In the genomic region with DNA sequence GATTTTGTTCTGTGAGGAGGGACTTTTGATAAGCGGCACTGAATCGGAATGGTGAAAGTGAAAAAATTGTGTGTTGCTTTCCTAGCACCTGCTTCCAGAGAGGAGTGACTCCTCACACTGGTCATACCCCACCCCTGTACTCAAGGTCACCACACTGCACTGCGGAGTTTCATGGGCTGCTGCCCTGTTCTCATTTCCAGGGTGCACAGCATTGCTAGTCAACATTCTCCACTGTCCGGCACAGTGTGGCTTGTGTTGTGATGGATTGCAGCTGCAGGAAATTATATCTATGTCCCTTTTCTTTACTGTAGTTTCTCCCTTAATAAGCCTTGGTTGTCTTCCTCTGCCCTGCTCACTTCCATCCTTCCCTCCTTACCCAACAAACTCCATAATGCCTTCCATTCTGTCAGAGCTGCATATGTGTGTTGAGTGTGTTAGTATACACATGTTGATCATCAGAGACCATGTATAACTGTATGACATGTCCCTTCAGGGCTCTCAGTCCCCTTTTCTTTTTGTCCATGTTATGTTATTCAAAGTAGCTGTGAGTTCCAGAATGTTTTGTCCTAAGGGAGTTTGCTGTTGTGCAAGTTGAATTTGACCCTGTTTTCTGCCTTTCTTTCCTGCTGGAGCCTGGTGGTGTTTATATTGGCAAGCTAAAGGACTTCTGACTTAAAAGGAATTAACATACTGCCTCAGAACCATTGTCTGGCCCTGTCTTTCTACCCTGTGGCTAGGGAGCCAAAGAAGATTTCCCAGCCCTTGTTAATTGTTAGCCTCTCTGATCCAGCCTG, we compare ENCODE assay signal across 9 mouse cellular contexts. TPM values are rescaled to one million over a fixed set of nuclear protein-coding genes. Genes with fewer than 3 reads are reported as not detected.
DNase-seq lines count a peak whose midpoint lies in the region; ATAC-seq lines count a peak whose summit lies in the region.
"Had no signal": no experiment of that assay in that cellular context is flagged by ENCODE, and none has a peak within 500 bp of the region (broad histone marks: within the 10 kb centered on the region; RNA-seq: fewer than 3 reads in every experiment).

No protein-coding gene starts in this region.

- H3K36me3 ChIP-seq in hindbrain, embryonic 14.5 days (replicated peaks; ENCODE audit: control insufficient read depth, insufficient read depth) = no peaks in the 10 kb centered on the region
- no peaks in the 10 kb centered on the region for H3K36me3 ChIP-seq in lung, embryonic 15.5 days

- no peak overlapping the region for H3K4me3 ChIP-seq in hindbrain, embryonic 14.5 days (replicated peaks; ENCODE audit: low read length)
- H3K4me3 ChIP-seq in lung, embryonic 15.5 days = no peak overlapping the region
- H3K4me3 ChIP-seq: erythroblast, embryonic 14.5 days had no signal

- intact Hi-C loops in left cerebral cortex, postnatal 25 days (cut with DNase I) = no loop called here

- ATAC-seq in hindbrain, embryonic 14.5 days (ENCODE audit: low FRiP score) = no peak
- peak; percentile 83 for ATAC-seq in lung, embryonic 15.5 days (ENCODE audit: borderline replicate concordance, extremely low read depth, low FRiP score, low TSS enrichment)
- no peak for ATAC-seq in activated CD4-positive, CD25-positive, alpha-beta regulatory T cell, adult 4 months

- no peaks in the 10 kb centered on the region for H3K27me3 ChIP-seq in hindbrain, embryonic 14.5 days (ENCODE audit: control insufficient read depth, insufficient read depth, low read length)
- H3K27me3 ChIP-seq in lung, embryonic 15.5 days = no peaks in the 10 kb centered on the region

- H3K9ac ChIP-seq in hindbrain, embryonic 14.5 days = no peak overlapping the region
- H3K9ac ChIP-seq in lung, embryonic 15.5 days = no peak overlapping the region

- H3K9me3 ChIP-seq in hindbrain, embryonic 14.5 days (ENCODE audit: control insufficient read depth, low read length) = no peaks in the 10 kb centered on the region
- H3K9me3 ChIP-seq in lung, embryonic 15.5 days = no peaks in the 10 kb centered on the region

- H3K4me1 ChIP-seq in hindbrain, embryonic 14.5 days (replicated peaks; ENCODE audit: control insufficient read depth, insufficient read depth, low read length) = peaks cover 18% of the 10 kb centered on the region
- peaks cover 54% of the 10 kb centered on the region for H3K4me1 ChIP-seq in lung, embryonic 15.5 days

- H3K4me2 ChIP-seq in hindbrain, embryonic 14.5 days (replicated peaks) = no peak overlapping the region
- H3K4me2 ChIP-seq in lung, embryonic 15.5 days = peak overlapping the region; percentile 14; the same call in 1 of the 2 replicates

- DNase-seq in adrenal gland, adult (ENCODE audit: inconsistent age in 2 of 2, low spot score in 1 of 2) = peak; percentile 57 to 72
- DNase-seq in adrenal gland, postnatal 4 days (ENCODE audit: low spot score in 2 of 2) = no peak
- DNase-seq in adrenal gland, adult 8-10 months = peak; percentile 24
- no peak for DNase-seq in hindbrain, embryonic 14.5 days (ENCODE audit: low spot score)
- DNase-seq in left cerebral cortex, postnatal 25 days (ENCODE audit: low spot score in 2 of 2) = no peak
- no peak for DNase-seq in frontal cortex, postnatal 10 days (ENCODE audit: low spot score in 2 of 2)

- WGBS in hindbrain, embryonic 14.5 days = 73% methylated on average over 4 of the region's 4 CpGs
- WGBS in lung, embryonic 15.5 days = 45% methylated on average over 4 of the region's 4 CpGs

- peak overlapping the region; percentile 67 for H3K27ac ChIP-seq in hindbrain, embryonic 14.5 days
- peak overlapping the region; percentile 89 for H3K27ac ChIP-seq in lung, embryonic 15.5 days

RNA-seq across cellular contexts. Expression of a gene that starts 53.5 kb away (rescaled TPM):
- total RNA-seq in adrenal gland, postnatal 4 days (2021) = 10 to 100 TPM; 48.4 to 51.0 TPM
- 10 to 100 TPM; 58.0 to 74.0 (median 70.3) TPM for total RNA-seq in adrenal gland, adult 8-10 months (2022)
- 12.5 and 14.8 TPM in 2 replicates for polyA plus RNA-seq in hindbrain, embryonic 14.5 days (2014; fragmentation: Nextera tagmentation; extraction: Ambion mirVana)
- 17.3 and 17.4 TPM in 2 replicates for polyA plus RNA-seq in lung, embryonic 15.5 days (2015; fragmentation: Nextera tagmentation; extraction: Ambion mirVana)
- 10 to 100 TPM; 32.1 to 32.9 TPM for total RNA-seq in left cerebral cortex, postnatal 25 days (2021)
- polyA plus RNA-seq in activated CD4-positive, CD25-positive, alpha-beta regulatory T cell, adult 4 months (2017; shearing (Covaris generic)) = 10 to 100 TPM; 21.8 to 29.4 TPM

Comparison
In these comparisons a context has a peak if more than half of its experiments do, and no peak if none do; other contexts are left out.
1. DNase-seq: peak in adrenal gland, adult (2 of 2) and adrenal gland, adult 8-10 months (single experiment); none in adrenal gland, postnatal 4 days (0 of 2), hindbrain, embryonic 14.5 days (single experiment), left cerebral cortex, postnatal 25 days (0 of 2) and frontal cortex, postnatal 10 days (0 of 2).